Comparison of ENCODE assay signal across 8 mouse cellular contexts in the genomic region with DNA sequence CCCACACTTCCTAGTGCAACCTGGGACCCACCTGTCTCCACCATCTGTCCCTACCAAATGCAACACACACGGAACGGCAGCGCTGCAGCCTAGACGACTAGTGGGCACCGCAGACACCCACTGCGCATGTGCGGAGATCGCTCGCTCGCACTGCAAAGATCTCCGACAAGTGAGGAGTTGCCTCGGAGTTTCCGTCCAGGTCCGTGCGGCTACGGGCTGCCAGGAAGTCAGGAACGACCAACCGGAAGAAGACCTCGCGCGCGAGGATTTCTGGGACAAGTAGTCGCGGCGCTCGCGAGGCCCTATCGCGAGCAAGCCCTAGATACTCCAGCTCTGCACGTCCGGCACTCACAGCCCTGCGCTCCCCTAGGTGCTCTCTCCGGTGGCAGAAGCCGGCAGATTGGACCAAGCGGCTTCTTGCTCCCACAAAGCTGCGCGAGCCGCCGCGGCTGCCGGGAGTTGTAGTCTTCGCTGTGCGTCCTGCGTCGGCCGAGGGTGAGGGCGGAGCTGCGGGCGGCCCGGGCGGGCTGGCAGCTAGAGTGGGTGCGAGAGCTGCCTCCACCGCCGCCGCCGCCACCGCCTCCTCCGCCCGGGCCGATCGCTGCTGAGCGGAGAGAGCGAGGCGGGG. TPM values are rescaled to one million over a fixed set of nuclear protein-coding genes. Genes with fewer than 3 reads are reported as not detected.
DNase-seq lines count a peak whose midpoint lies in the region; ATAC-seq and TF ChIP-seq lines count a peak whose summit lies in the region.

A gene (plus strand): TSS at position 476 of the 628 bp plus-strand sequence.

- peak within 1 kb of the TSS; percentile 98 for H3K27ac ChIP-seq in forebrain, embryonic 12.5 days
- peak within 1 kb of the TSS; percentile 99 for H3K27ac ChIP-seq in heart, postnatal 0 days (ENCODE audit: low read depth)
- peak within 1 kb of the TSS; percentile 99 for H3K27ac ChIP-seq in liver, embryonic 16.5 days (ENCODE audit: low read length)
- H3K27ac ChIP-seq in neural tube, embryonic 13.5 days (replicated peaks) = peak within 1 kb of the TSS; percentile 99
- H3K27ac ChIP-seq in testis, adult 2 months (ENCODE audit: control insufficient read depth, insufficient read depth, low read depth, low read length) = peak within 1 kb of the TSS; percentile 97

- peak; percentile 96 for DNase-seq in c-Kit-positive CD71-positive TER-119-positive erythroid progenitor cells, embryonic 14.5 days (ENCODE audit: low spot score)
- DNase-seq in heart, postnatal 0 days (ENCODE audit: low spot score) = peak; percentile 96
- peak; percentile 95 to 97 for DNase-seq in kidney, postnatal 4 days

- H3K9me3 ChIP-seq in E14TG2a.4 (ENCODE audit: low read length) = no peaks in the 10 kb centered on the region
- no peaks in the 10 kb centered on the region for H3K9me3 ChIP-seq in forebrain, embryonic 12.5 days
- no peaks in the 10 kb centered on the region for H3K9me3 ChIP-seq in heart, postnatal 0 days (replicated peaks; ENCODE audit: control insufficient read depth, low read length)
- H3K9me3 ChIP-seq in liver, embryonic 16.5 days (replicated peaks; ENCODE audit: control insufficient read depth, low read length) = no peaks in the 10 kb centered on the region
- no peaks in the 10 kb centered on the region for H3K9me3 ChIP-seq in neural tube, embryonic 13.5 days

- H3K9ac ChIP-seq in forebrain, embryonic 12.5 days = peak within 1 kb of the TSS; percentile 97
- H3K9ac ChIP-seq in heart, postnatal 0 days (replicated peaks; ENCODE audit: low read depth, low read length) = peak within 1 kb of the TSS; percentile 98
- peak within 1 kb of the TSS; percentile 98 for H3K9ac ChIP-seq in liver, embryonic 16.5 days (ENCODE audit: low read depth, low read length)
- H3K9ac ChIP-seq in neural tube, embryonic 13.5 days = peak within 1 kb of the TSS; percentile 98

- peak; percentile 82 for TF ChIP-seq POLR2A in testis, adult 2 months (IDR thresholded peaks at IDR 0.05; ENCODE audit: control insufficient read depth, low read depth, low read length)

- ATAC-seq in forebrain, embryonic 12.5 days (ENCODE audit: low FRiP score) = peak; percentile 94
- peak; percentile 90 for ATAC-seq in heart, postnatal 0 days (ENCODE audit: insufficient read depth, low read depth)
- peak; percentile 93 for ATAC-seq in liver, embryonic 16.5 days (ENCODE audit: low read depth)
- peak; percentile 96 for ATAC-seq in neural tube, embryonic 13.5 days (ENCODE audit: low read depth)

- no peaks in the 10 kb centered on the region for H3K27me3 ChIP-seq in E14TG2a.4 (ENCODE audit: insufficient read depth, low read length)
- no peaks in the 10 kb centered on the region for H3K27me3 ChIP-seq in forebrain, embryonic 12.5 days
- no peaks in the 10 kb centered on the region for H3K27me3 ChIP-seq in heart, postnatal 0 days (ENCODE audit: control insufficient read depth, insufficient read depth, low read length)
- H3K27me3 ChIP-seq in liver, embryonic 16.5 days (ENCODE audit: control insufficient read depth, insufficient read depth, low read depth, low read length) = no peaks in the 10 kb centered on the region
- H3K27me3 ChIP-seq in neural tube, embryonic 13.5 days = no peaks in the 10 kb centered on the region
- H3K27me3 ChIP-seq in testis, adult 2 months (ENCODE audit: control insufficient read depth, insufficient read depth, low read length) = no peaks in the 10 kb centered on the region

- H3K4me3 ChIP-seq in E14TG2a.4 (replicated peaks; ENCODE audit: low read length) = peak within 1 kb of the TSS; percentile 94
- H3K4me3 ChIP-seq in forebrain, embryonic 12.5 days (replicated peaks) = peak within 1 kb of the TSS; percentile 99
- H3K4me3 ChIP-seq in heart, postnatal 0 days (ENCODE audit: low read depth, low read length) = peak within 1 kb of the TSS; percentile 98
- peak within 1 kb of the TSS; percentile 96 for H3K4me3 ChIP-seq in liver, embryonic 16.5 days (ENCODE audit: low read depth, low read length)
- peak within 1 kb of the TSS; percentile 97 for H3K4me3 ChIP-seq in neural tube, embryonic 13.5 days
- peak within 1 kb of the TSS; percentile 99 for H3K4me3 ChIP-seq in testis, adult 2 months (ENCODE audit: control insufficient read depth, low read depth, low read length)

- TF ChIP-seq CTCF in E14TG2a.4 (conservative IDR thresholded peaks at IDR 0.05; ENCODE audit: low read length) = no peak
- no peak for TF ChIP-seq CTCF in heart, postnatal 0 days (IDR thresholded peaks at IDR 0.05; ENCODE audit: low read depth)
- no peak for TF ChIP-seq CTCF in testis, adult 2 months (IDR thresholded peaks at IDR 0.05; ENCODE audit: control insufficient read depth, insufficient read depth, insufficient replicate concordance, low read depth, low read length)

- no peak for TF ChIP-seq EP300 in heart, postnatal 0 days (IDR thresholded peaks at IDR 0.05; ENCODE audit: low read depth)

- H3K4me2 ChIP-seq in forebrain, embryonic 12.5 days = peak within 1 kb of the TSS; percentile 93
- peak within 1 kb of the TSS; percentile 95 for H3K4me2 ChIP-seq in heart, postnatal 0 days (ENCODE audit: low read depth, low read length)
- H3K4me2 ChIP-seq in liver, embryonic 16.5 days (ENCODE audit: low read depth, low read length) = peak within 1 kb of the TSS; percentile 84
- H3K4me2 ChIP-seq in neural tube, embryonic 13.5 days = peak within 1 kb of the TSS; percentile 79

- WGBS in forebrain, embryonic 12.5 days = under 1% methylated on average over 52 of the region's 64 CpGs
- WGBS in heart, postnatal 0 days = under 1% methylated on average over 53 of the region's 64 CpGs
- WGBS in liver, embryonic 16.5 days (ENCODE audit: insufficient replicate concordance) = under 1% methylated on average over 64 of the region's 64 CpGs
- under 1% methylated on average over 60 of the region's 64 CpGs for WGBS in neural tube, embryonic 13.5 days

- peaks cover 4% of the 10 kb centered on the region; the same call in 1 of the 2 replicates for H3K36me3 ChIP-seq in E14TG2a.4 (ENCODE audit: insufficient read depth, low read length)
- no peaks in the 10 kb centered on the region for H3K36me3 ChIP-seq in forebrain, embryonic 12.5 days (replicated peaks)
- no peaks in the 10 kb centered on the region for H3K36me3 ChIP-seq in heart, postnatal 0 days (replicated peaks; ENCODE audit: control insufficient read depth, insufficient read depth, low read length)
- H3K36me3 ChIP-seq in liver, embryonic 16.5 days (ENCODE audit: control insufficient read depth, insufficient read depth) = no peaks in the 10 kb centered on the region
- no peaks in the 10 kb centered on the region for H3K36me3 ChIP-seq in neural tube, embryonic 13.5 days
- H3K36me3 ChIP-seq in testis, adult 2 months (ENCODE audit: control insufficient read depth, insufficient read depth, low read length) = no peaks in the 10 kb centered on the region

- H3K4me1 ChIP-seq in E14TG2a.4 (replicated peaks; ENCODE audit: low read depth, low read length) = peaks cover 40% of the 10 kb centered on the region
- H3K4me1 ChIP-seq in forebrain, embryonic 12.5 days = peaks cover 23% of the 10 kb centered on the region
- H3K4me1 ChIP-seq in heart, postnatal 0 days (ENCODE audit: control insufficient read depth, insufficient read depth) = peaks cover 27% of the 10 kb centered on the region
- H3K4me1 ChIP-seq in liver, embryonic 16.5 days (ENCODE audit: control insufficient read depth, low read depth, low read length) = peaks cover 33% of the 10 kb centered on the region
- H3K4me1 ChIP-seq in neural tube, embryonic 13.5 days (replicated peaks) = peaks cover 33% of the 10 kb centered on the region
- H3K4me1 ChIP-seq in testis, adult 2 months (ENCODE audit: control insufficient read depth, insufficient read depth, low read length) = no peaks in the 10 kb centered on the region

RNA-seq across cellular contexts. Expression of the gene that starts here (rescaled TPM):
- 111 and 114 TPM in 2 replicates for polyA plus RNA-seq in forebrain, embryonic 12.5 days (2016; fragmentation: Nextera tagmentation; extraction: Ambion mirVana)
- total RNA-seq in heart, postnatal 0 days (2014; rRNA removed; ENCODE audit: low replicate concordance) = 58.3 and 80.4 TPM in 2 replicates
- 40.5 and 45.9 TPM in 2 replicates for polyA plus RNA-seq in heart, postnatal 0 days (2015; fragmentation: Nextera tagmentation; extraction: Ambion mirVana)
- polyA plus RNA-seq in liver, embryonic 16.5 days (2015; fragmentation: Nextera tagmentation; extraction: Ambion mirVana) = 19.5 and 19.8 TPM in 2 replicates
- polyA plus RNA-seq in neural tube, embryonic 13.5 days (2015; fragmentation: Nextera tagmentation; extraction: Ambion mirVana) = 106 and 119 TPM in 2 replicates
- polyA plus RNA-seq in testis, adult 2 months (2012; rRNA removed) = 11.7 and 13.8 TPM in 2 replicates

Comparison
In these comparisons a context has a peak if more than half of its experiments do, and no peak if none do; other contexts are left out.
1. Peak in every context shown above with its lines: DNase-seq, ATAC-seq, H3K4me3 ChIP-seq and H3K27ac ChIP-seq.